Mouse (Mus musculus) kidney, postnatal 4 days (tissue): ENCODE data around the gene Fndc10.
"Not testable (repeated sequence)": the region's sequence is repeated elsewhere in the genome, so short reads cannot be mapped to it uniquely, and the experiment has no call there.

Experiments
- DNase-seq, 2 experiments: peaks; one replicate each; pipeline ENCODE4 v3.0.0; 2021; ENCODE audit warnings: mixed read lengths in 2 of 2

Fndc10 gene

GRCm38 (mm10) chr4:155687764-155688163, 6.4 kb upstream of the Fndc10 start:
- DNase-seq = not testable (repeated sequence)

GRCm38 (mm10) chr4:155690571-155691375, 3.4 kb upstream of the Fndc10 start:
- DNase-seq = no peak

GRCm38 (mm10) chr4:155692421-155692820, 1.7 kb upstream of the Fndc10 start:
- DNase-seq = peak in 1 of 2 experiments; percentile 23

GRCm38 (mm10) chr4:155694482-155695401, 600 bp downstream of the Fndc10 start:
- DNase-seq = peak; percentile 69 to 82

- DNase-seq = no peak
Measured at GRCm38 (mm10) chr4:155695531-155696062, 1.5 kb downstream of the Fndc10 start.

- DNase-seq = no peak
Measured at GRCm38 (mm10) chr4:155696261-155697255, 2.4 kb downstream of the Fndc10 start.

GRCm38 (mm10) chr4:155700425-155700824, 6.3 kb downstream of the Fndc10 start:
- DNase-seq = no peak

- DNase-seq = no peak
Measured at GRCm38 (mm10) chr4:155703425-155703929, 9.3 kb downstream of the Fndc10 start.

- peak; percentile 96 to 97 for DNase-seq
Measured at GRCm38 (mm10) chr4:155704721-155705591, 10.8 kb downstream of the Fndc10 start, which contains the start of gene Ssu72. TSS of gene Ssu72 (plus strand) at chr4:155704800.

- DNase-seq = no peak
Measured at GRCm38 (mm10) chr4:155705592-155705929, 11.4 kb downstream of the Fndc10 start.

GRCm38 (mm10) chr4:155708582-155708981, 14.4 kb downstream of the Fndc10 start:
- DNase-seq = no peak

- no peak for DNase-seq
Measured at GRCm38 (mm10) chr4:155708988-155709387, 14.8 kb downstream of the Fndc10 start.

- peak in 1 of 2 experiments; percentile 23 for DNase-seq
Measured at GRCm38 (mm10) chr4:155710521-155711252, 16.5 kb downstream of the Fndc10 start.

- DNase-seq = peak in 1 of 2 experiments; percentile 47
Measured at GRCm38 (mm10) chr4:155721668-155722083, 27.5 kb downstream of the Fndc10 start.

GRCm38 (mm10) chr4:155727993-155728392, 33.9 kb downstream of the Fndc10 start:
- DNase-seq = no peak

GRCm38 (mm10) chr4:155733267-155733666, 39.1 kb downstream of the Fndc10 start:
- no peak for DNase-seq

- DNase-seq = peak; percentile 89 to 93
Measured at GRCm38 (mm10) chr4:155734350-155734941, 40.3 kb downstream of the Fndc10 start, which contains the start of gene Tmem240. TSS of gene Tmem240 (plus strand) at chr4:155734800.

- peak; percentile 62 to 73 for DNase-seq
Measured at GRCm38 (mm10) chr4:155734951-155735702, 41.0 kb downstream of the Fndc10 start.

GRCm38 (mm10) chr4:155735788-155736187, 41.6 kb downstream of the Fndc10 start:
- DNase-seq = no peak
